Mouse (Mus musculus): ENCODE results near the gene Tpo.

GRCm38 (mm10) chr12:30024264-30024825, 108.1 kb downstream of the Tpo start:
- TF ChIP-seq CTCF (conservative IDR thresholded peaks at IDR 0.05; ENCODE audit: low read length) (no peak), NANOG (IDR thresholded peaks at IDR 0.05; ENCODE audit: borderline replicate concordance, low read length) (no peak)

Measured in E14TG2a.4 (cell line).